Mouse (Mus musculus): ENCODE data around the gene Nlrc4. TPM values are rescaled to one million over a fixed set of nuclear protein-coding genes. Genes with fewer than 3 reads are reported as not detected.

The Nlrc4 gene
- polyA plus RNA-seq, 1 experiment from 2014 or later = 0.10 TPM

- Histone ChIP-seq H3K4me3 (no peak overlapping the region), H3K4me1 (replicated peaks) (no peaks in the 10 kb centered on the region), H3K36me3 (no peaks in the 10 kb centered on the region), H3K9me3 (replicated peaks) (no peaks in the 10 kb centered on the region), H3K27ac (no peak overlapping the region), H3K27me3 (no peaks in the 10 kb centered on the region), H3K9ac (no peak overlapping the region), H3K4me2 (no peak overlapping the region)
- ATAC-seq (replicated peaks; ENCODE audit: insufficient number of reproducible peaks, insufficient read depth, low FRiP score, low read depth) = no peak
Observed at GRCm38 (mm10) chr17:74463510-74463909, 4.6 kb upstream of the Nlrc4 start.

DNA sequence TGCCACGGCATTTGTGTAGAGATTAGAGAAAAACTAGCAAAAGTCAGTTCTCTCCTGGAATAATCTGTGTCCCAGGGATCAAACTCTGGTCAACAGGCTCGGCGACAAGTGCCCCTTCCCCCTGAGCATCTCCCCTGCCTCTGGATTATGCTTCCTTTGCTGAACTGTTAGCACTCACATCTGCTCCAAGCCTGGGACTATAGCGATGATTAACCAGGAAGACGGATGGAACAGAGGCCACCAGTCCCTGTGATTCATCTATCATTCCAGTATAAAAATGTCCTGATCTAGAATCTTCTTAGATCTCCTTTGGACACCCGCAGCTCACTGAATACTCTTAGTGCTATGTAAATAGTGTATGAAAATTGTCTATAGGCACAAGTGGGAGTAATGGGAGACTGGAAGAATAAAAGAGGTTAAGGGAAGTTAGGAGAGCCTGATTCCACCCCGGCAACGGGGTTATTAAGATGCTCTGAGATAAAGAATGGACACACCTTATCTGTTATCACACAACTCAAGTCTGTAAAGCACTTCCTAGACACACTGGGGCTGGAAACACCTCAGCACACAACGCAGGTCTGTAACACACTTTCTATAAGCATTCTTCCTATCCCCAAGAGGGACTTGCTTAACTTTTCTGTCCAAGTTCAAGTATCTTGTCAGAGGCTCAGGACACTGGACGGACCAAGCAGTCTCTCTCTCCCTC is 817 bp downstream of the Nlrc4 start:
- Histone ChIP-seq H3K27me3 (no peaks in the 10 kb centered on the region), H3K9ac (no peak overlapping the region)
- no peak for ATAC-seq (replicated peaks; ENCODE audit: insufficient number of reproducible peaks, insufficient read depth, low FRiP score, low read depth)

GRCm38 (mm10) chr17:74456825-74457224 is 2.1 kb downstream of the Nlrc4 start:
- WGBS = 86% methylated on average over 5 of the region's 5 CpGs
- ATAC-seq (replicated peaks; ENCODE audit: insufficient number of reproducible peaks, insufficient read depth, low FRiP score, low read depth) = no peak
- H3K27ac ChIP-seq = no peak overlapping the region

More for the DNA sequence above, 817 bp downstream of the Nlrc4 start:
- H3K36me3 ChIP-seq = no peaks in the 10 kb centered on the region
- no peaks in the 10 kb centered on the region for H3K4me1 ChIP-seq (replicated peaks)
- no peak overlapping the region for H3K27ac ChIP-seq
- WGBS = 62% methylated on average over 10 of the region's 10 CpGs
- no peaks in the 10 kb centered on the region for H3K9me3 ChIP-seq (replicated peaks)
- no peak overlapping the region for H3K4me3 ChIP-seq
- H3K4me2 ChIP-seq = no peak overlapping the region

GRCm38 (mm10) chr17:74455426-74455825 is 3.5 kb downstream of the Nlrc4 start:
- Histone ChIP-seq H3K36me3 (no peaks in the 10 kb centered on the region), H3K27me3 (no peaks in the 10 kb centered on the region), H3K9me3 (replicated peaks) (no peaks in the 10 kb centered on the region), H3K9ac (no peak overlapping the region), H3K4me1 (replicated peaks) (no peaks in the 10 kb centered on the region), H3K4me3 (no peak overlapping the region), H3K4me2 (no peak overlapping the region), H3K27ac (no peak overlapping the region)
- no peak for ATAC-seq (replicated peaks; ENCODE audit: insufficient number of reproducible peaks, insufficient read depth, low FRiP score, low read depth)
- 72% methylated on average over 4 of the region's 4 CpGs for WGBS

More at GRCm38 (mm10) chr17:74456825-74457224, 2.1 kb downstream of the Nlrc4 start:
- Histone ChIP-seq H3K4me2 (no peak overlapping the region), H3K9ac (no peak overlapping the region), H3K4me3 (no peak overlapping the region), H3K4me1 (replicated peaks) (no peaks in the 10 kb centered on the region), H3K36me3 (no peaks in the 10 kb centered on the region), H3K9me3 (replicated peaks) (no peaks in the 10 kb centered on the region), H3K27me3 (no peaks in the 10 kb centered on the region)

- no peaks in the 10 kb centered on the region for H3K4me1 ChIP-seq (replicated peaks)
- H3K4me3 ChIP-seq = no peak overlapping the region
- H3K36me3 ChIP-seq = no peaks in the 10 kb centered on the region
- no peaks in the 10 kb centered on the region for H3K9me3 ChIP-seq (replicated peaks)
- H3K27me3 ChIP-seq = no peaks in the 10 kb centered on the region
- ATAC-seq (replicated peaks; ENCODE audit: insufficient number of reproducible peaks, insufficient read depth, low FRiP score, low read depth) = no peak
- H3K9ac ChIP-seq = no peak overlapping the region
- H3K27ac ChIP-seq = no peak overlapping the region
- H3K4me2 ChIP-seq = no peak overlapping the region
- WGBS = 97% methylated on average over 1 of the region's 1 CpGs
Observed at GRCm38 (mm10) chr17:74454660-74455059, 4.3 kb downstream of the Nlrc4 start.

DNA sequence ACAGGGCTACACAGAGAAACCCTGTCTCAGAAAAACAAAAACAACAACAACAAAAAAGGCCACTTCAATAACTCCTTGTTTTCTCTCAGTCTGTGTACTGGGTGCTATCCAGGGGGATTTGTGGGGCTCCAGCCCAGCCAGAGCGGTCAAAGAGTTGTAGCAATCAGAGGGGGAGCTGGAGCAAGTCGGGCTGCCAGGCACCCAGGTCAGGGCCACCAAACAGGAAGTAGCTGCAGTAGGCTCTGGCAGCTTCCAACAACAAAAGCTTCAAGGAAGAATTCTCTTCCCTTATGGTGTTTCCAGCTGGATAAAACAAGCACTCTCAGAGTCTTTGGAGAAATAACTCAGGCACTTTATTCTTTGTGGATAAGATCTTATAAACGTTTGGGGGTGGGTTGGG is 5.0 kb downstream of the Nlrc4 start:
- no peak for ATAC-seq (replicated peaks; ENCODE audit: insufficient number of reproducible peaks, insufficient read depth, low FRiP score, low read depth)
- no peak overlapping the region for H3K4me3 ChIP-seq
- no peaks in the 10 kb centered on the region for H3K4me1 ChIP-seq (replicated peaks)
- no peaks in the 10 kb centered on the region for H3K36me3 ChIP-seq
- 64% methylated on average over 3 of the region's 3 CpGs for WGBS
- no peak overlapping the region for H3K4me2 ChIP-seq
- no peaks in the 10 kb centered on the region for H3K9me3 ChIP-seq (replicated peaks)
- H3K27ac ChIP-seq = no peak overlapping the region
- no peak overlapping the region for H3K9ac ChIP-seq
- H3K27me3 ChIP-seq = no peaks in the 10 kb centered on the region

DNA sequence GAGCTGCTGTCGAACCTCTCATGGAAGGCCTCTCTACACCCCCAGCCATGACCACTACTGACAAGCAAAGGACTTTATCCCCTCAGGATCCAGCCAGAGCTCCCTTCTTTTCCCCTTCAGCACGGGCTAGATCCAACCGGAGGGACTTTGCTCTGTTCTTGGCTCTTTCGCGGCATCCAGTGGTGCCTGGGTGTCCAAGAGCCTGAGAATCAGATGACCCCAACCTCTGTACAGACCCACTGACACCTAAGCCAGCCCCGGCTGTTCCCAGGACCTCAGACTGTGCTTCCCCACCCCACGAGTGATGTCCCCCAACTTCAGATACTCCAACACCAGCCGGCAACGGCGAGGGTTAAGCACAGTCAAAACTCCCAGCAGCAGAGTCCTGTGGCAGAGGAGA is 9.2 kb downstream of the Nlrc4 start:
- no peak overlapping the region for H3K4me2 ChIP-seq
- no peaks in the 10 kb centered on the region for H3K36me3 ChIP-seq
- no peak for ATAC-seq (replicated peaks; ENCODE audit: insufficient number of reproducible peaks, insufficient read depth, low FRiP score, low read depth)
- no peak overlapping the region for H3K9ac ChIP-seq
- H3K9me3 ChIP-seq (replicated peaks) = no peaks in the 10 kb centered on the region
- H3K4me1 ChIP-seq (replicated peaks) = no peaks in the 10 kb centered on the region
- no peaks in the 10 kb centered on the region for H3K27me3 ChIP-seq
- H3K27ac ChIP-seq = no peak overlapping the region
- 83% methylated on average over 10 of the region's 10 CpGs for WGBS
- H3K4me3 ChIP-seq = no peak overlapping the region

- H3K4me3 ChIP-seq = no peak overlapping the region
- WGBS = 60% methylated on average over 5 of the region's 5 CpGs
- no peaks in the 10 kb centered on the region for H3K27me3 ChIP-seq
- H3K27ac ChIP-seq = no peak overlapping the region
- no peaks in the 10 kb centered on the region for H3K4me1 ChIP-seq (replicated peaks)
- no peak overlapping the region for H3K9ac ChIP-seq
- no peaks in the 10 kb centered on the region for H3K36me3 ChIP-seq
- no peak for ATAC-seq (replicated peaks; ENCODE audit: insufficient number of reproducible peaks, insufficient read depth, low FRiP score, low read depth)
- H3K9me3 ChIP-seq (replicated peaks) = no peaks in the 10 kb centered on the region
- no peak overlapping the region for H3K4me2 ChIP-seq
Observed at GRCm38 (mm10) chr17:74440486-74440885, 18.5 kb downstream of the Nlrc4 start.

- H3K27ac ChIP-seq = no peak overlapping the region
- no peaks in the 10 kb centered on the region for H3K36me3 ChIP-seq
- no peak overlapping the region for H3K4me3 ChIP-seq
- ATAC-seq (replicated peaks; ENCODE audit: insufficient number of reproducible peaks, insufficient read depth, low FRiP score, low read depth) = no peak
- H3K4me2 ChIP-seq = no peak overlapping the region
- no peaks in the 10 kb centered on the region for H3K27me3 ChIP-seq
- H3K9ac ChIP-seq = no peak overlapping the region
- WGBS = 83% methylated on average over 9 of the region's 9 CpGs
- no peaks in the 10 kb centered on the region for H3K9me3 ChIP-seq (replicated peaks)
- H3K4me1 ChIP-seq (replicated peaks) = no peaks in the 10 kb centered on the region
Observed at GRCm38 (mm10) chr17:74437762-74438161, 21.2 kb downstream of the Nlrc4 start.

GRCm38 (mm10) chr17:74432631-74433030 is 26.3 kb downstream of the Nlrc4 start:
- Histone ChIP-seq H3K9ac (no peak overlapping the region), H3K4me3 (no peak overlapping the region), H3K27me3 (no peaks in the 10 kb centered on the region), H3K27ac (no peak overlapping the region), H3K9me3 (replicated peaks) (no peaks in the 10 kb centered on the region), H3K4me2 (no peak overlapping the region), H3K36me3 (no peaks in the 10 kb centered on the region), H3K4me1 (replicated peaks) (peaks cover 10% of the 10 kb centered on the region)
- WGBS = 61% methylated on average over 5 of the region's 5 CpGs
- no peak for ATAC-seq (replicated peaks; ENCODE audit: insufficient number of reproducible peaks, insufficient read depth, low FRiP score, low read depth)

DNA sequence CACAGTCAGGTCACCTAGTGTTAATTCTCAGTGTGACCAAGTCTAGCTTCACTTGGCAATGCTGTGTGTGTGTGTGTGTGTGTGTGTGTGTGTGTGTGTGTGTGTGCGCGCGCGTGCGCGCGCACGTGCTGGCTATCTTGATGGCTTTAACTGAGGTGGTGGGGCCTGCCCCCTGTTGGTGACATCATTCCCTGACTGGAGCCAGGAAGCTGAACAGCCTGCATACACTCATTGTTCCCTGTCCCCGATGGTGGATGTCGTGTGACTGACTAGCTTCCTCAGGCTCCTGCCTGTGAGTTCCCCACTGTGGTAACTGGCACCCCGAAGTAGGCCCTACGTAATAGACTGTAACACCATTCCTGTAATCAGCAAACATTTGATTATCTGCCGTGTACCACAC is 27.5 kb downstream of the Nlrc4 start:
- Histone ChIP-seq H3K4me3 (no peak overlapping the region), H3K36me3 (no peaks in the 10 kb centered on the region), H3K4me1 (replicated peaks) (peaks cover 10% of the 10 kb centered on the region), H3K27ac (no peak overlapping the region), H3K9ac (no peak overlapping the region), H3K27me3 (no peaks in the 10 kb centered on the region), H3K9me3 (replicated peaks) (no peaks in the 10 kb centered on the region), H3K4me2 (no peak overlapping the region)
- WGBS = 68% methylated on average over 13 of the region's 13 CpGs
- ATAC-seq (replicated peaks; ENCODE audit: insufficient number of reproducible peaks, insufficient read depth, low FRiP score, low read depth) = no peak; the same call in 1 of the 2 replicates

- Histone ChIP-seq H3K9me3 (replicated peaks) (no peaks in the 10 kb centered on the region), H3K9ac (no peak overlapping the region), H3K4me3 (no peak overlapping the region), H3K4me1 (replicated peaks) (peaks cover 10% of the 10 kb centered on the region), H3K4me2 (no peak overlapping the region), H3K27ac (no peak overlapping the region), H3K36me3 (no peaks in the 10 kb centered on the region), H3K27me3 (no peaks in the 10 kb centered on the region)
- no peak for ATAC-seq (replicated peaks; ENCODE audit: insufficient number of reproducible peaks, insufficient read depth, low FRiP score, low read depth)
- 66% methylated on average over 8 of the region's 8 CpGs for WGBS
Observed at GRCm38 (mm10) chr17:74430074-74430473, 28.9 kb downstream of the Nlrc4 start.

All from heart, embryonic 15.5 days (tissue).